Mouse (Mus musculus) heart, embryonic 10.5 days (tissue): ENCODE data around the gene Tinf2. TPM values are rescaled to one million over a fixed set of nuclear protein-coding genes. Genes with fewer than 3 reads are reported as not detected.

ENCODE experiments used
- DNase-seq: peaks from one replicate; pipeline ENCODE4 v3.0.0-alpha.2; 2017; ENCODE audit warnings: low spot score
- H3K27ac ChIP-seq: fragments of 300-500 bp; sonication (generic); 2 replicates; pipeline ENCODE4 v1.5.1; 2016; ENCODE audit warnings: mild to moderate bottlenecking
- H3K27me3 ChIP-seq: fragments of 300-500 bp; sonication (generic); 2 replicates; pipeline ENCODE4 v1.6.1; 2016; ENCODE audit warnings: mild to moderate bottlenecking; ENCODE audit not compliant: poor library complexity, insufficient read depth, severe bottlenecking
- H3K36me3 ChIP-seq: fragments of 300-500 bp; sonication (generic); 2 replicates; pipeline ENCODE4 v1.6.1; 2016; ENCODE audit warnings: mild to moderate bottlenecking, moderate library complexity
- H3K4me1 ChIP-seq: fragments of 300-500 bp; sonication (generic); 2 replicates; pipeline ENCODE4 v1.6.1; 2016; ENCODE audit warnings: mild to moderate bottlenecking
- H3K4me3 ChIP-seq: fragments of 300-500 bp; sonication (generic); 2 replicates; pipeline ENCODE4 v1.5.1; 2016; ENCODE audit warnings: mild to moderate bottlenecking, moderate library complexity
- H3K9me3 ChIP-seq: fragments of 300-500 bp; sonication (generic); 2 replicates; pipeline ENCODE4 v1.6.1; 2016; ENCODE audit warnings: mild to moderate bottlenecking, moderate library complexity
- WGBS: fragments of 180-500 bp; shearing (Covaris S2); methylation state at CpG from one replicate; pipeline ENCODE4 v1.1.7; 2016; 5-methylcytosine and 5-hydroxymethylcytosine counted together
- polyA plus RNA-seq: library from polyadenylated mRNA; unstranded; fragments of >200 nt; fragmentation: Nextera tagmentation; extraction: Ambion mirVana; gene quantifications from 2 replicates; pipeline ENCODE4 v1.2.1, GENCODE M21; 2016

Gene Tinf2
- polyA plus RNA-seq, 1 experiment from 2014 or later, result 50.4 TPM

DNA sequence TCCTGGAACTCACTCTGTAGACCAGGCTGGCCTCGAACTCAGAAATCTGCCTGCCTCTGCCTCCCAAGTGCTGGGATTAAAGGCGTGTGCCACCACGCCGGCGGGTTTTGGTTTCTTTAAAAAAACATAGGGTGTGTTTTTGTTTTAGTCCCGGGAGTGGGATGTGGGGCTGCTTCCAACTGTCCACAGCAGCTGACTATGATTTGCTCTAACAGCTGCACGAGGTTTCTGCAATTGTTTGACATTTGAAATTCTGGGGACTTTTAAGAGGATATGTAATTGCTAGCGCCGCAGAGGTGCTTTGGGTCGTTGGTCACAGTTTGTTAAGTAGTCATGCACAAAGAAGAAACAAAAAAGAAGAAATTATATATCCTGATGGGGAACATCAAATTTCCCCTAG lies 7.8 kb upstream of the Tinf2 start:
- no peaks in the 10 kb centered on the region for H3K36me3 ChIP-seq
- H3K9me3 ChIP-seq, result no peaks in the 10 kb centered on the region
- no peak overlapping the region for H3K27ac ChIP-seq
- no peak overlapping the region for H3K4me3 ChIP-seq
- no peaks in the 10 kb centered on the region for H3K27me3 ChIP-seq
- no peak for DNase-seq
- WGBS, result 76% methylated on average over 10 of the region's 10 CpGs
- no peaks in the 10 kb centered on the region for H3K4me1 ChIP-seq

- H3K9me3 ChIP-seq, result no peaks in the 10 kb centered on the region
- 21% methylated on average over 3 of the region's 3 CpGs for WGBS
- DNase-seq, result no peak
- peak overlapping the region; percentile 92 for H3K4me3 ChIP-seq
- peaks cover 9% of the 10 kb centered on the region for H3K4me1 ChIP-seq
- H3K36me3 ChIP-seq, result peaks cover 32% of the 10 kb centered on the region
- no peaks in the 10 kb centered on the region for H3K27me3 ChIP-seq
- peak overlapping the region; percentile 93 for H3K27ac ChIP-seq
These were observed 486 bp upstream of the Tinf2 start for GRCm38 (mm10) chr14:55682118-55682493.

DNA sequence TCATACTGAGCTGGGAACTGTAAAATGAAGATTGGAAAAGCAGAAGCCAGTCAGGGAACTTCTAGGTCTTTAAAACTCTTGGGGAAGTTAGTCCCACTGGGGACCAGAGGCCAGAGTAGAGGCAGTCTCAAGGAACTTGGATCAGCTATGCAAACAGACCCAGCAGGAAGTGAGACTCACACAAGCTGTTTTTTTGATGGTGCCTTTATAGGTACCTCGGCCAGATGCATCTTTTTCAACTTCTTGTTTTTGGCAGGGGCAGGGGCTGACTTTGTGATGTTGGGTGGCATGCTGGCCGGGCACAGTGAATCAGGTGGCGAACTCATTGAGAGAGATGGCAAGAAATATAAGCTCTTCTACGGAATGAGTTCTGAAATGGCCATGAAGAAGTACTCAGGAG lies 4.0 kb downstream of the Tinf2 start:
- Histone ChIP-seq H3K9me3 (no peaks in the 10 kb centered on the region), H3K4me1 (peaks cover 12% of the 10 kb centered on the region), H3K36me3 (peaks cover 57% of the 10 kb centered on the region), H3K4me3 (no peak overlapping the region), H3K27me3 (no peaks in the 10 kb centered on the region), H3K27ac (no peak overlapping the region)
- WGBS, result 85% methylated on average over 4 of the region's 4 CpGs
- DNase-seq, result no peak

GRCm38 (mm10) chr14:55672741-55673060 lies 8.9 kb downstream of the Tinf2 start:
- Histone ChIP-seq H3K4me3 (peak overlapping the region; percentile 83), H3K27me3 (no peaks in the 10 kb centered on the region), H3K36me3 (peaks cover 39% of the 10 kb centered on the region), H3K27ac (peak overlapping the region; percentile 98), H3K9me3 (no peaks in the 10 kb centered on the region), H3K4me1 (peaks cover 20% of the 10 kb centered on the region)
- no peak for DNase-seq
- 75% methylated on average over 7 of the region's 7 CpGs for WGBS

- H3K9me3 ChIP-seq, result no peaks in the 10 kb centered on the region
- H3K4me1 ChIP-seq, result peaks cover 20% of the 10 kb centered on the region
- 1% methylated on average over 38 of the region's 38 CpGs for WGBS
- peak; percentile 99 for DNase-seq
- H3K27ac ChIP-seq, result peak within 1 kb of the TSS; percentile 98
- peak within 1 kb of the TSS; percentile 83 for H3K4me3 ChIP-seq
- H3K36me3 ChIP-seq, result peaks cover 33% of the 10 kb centered on the region
- no peaks in the 10 kb centered on the region for H3K27me3 ChIP-seq
These were observed 9.5 kb downstream of the Tinf2 start, which contains the start of the genes Gmpr2 and Nedd8 for GRCm38 (mm10) chr14:55671833-55672740. Gmpr2 (plus strand) TSS chr14:55671941. Nedd8 (minus strand) TSS chr14:55672124.

GRCm38 (mm10) chr14:55671486-55671832 lies 10.2 kb downstream of the Tinf2 start:
- Histone ChIP-seq H3K27me3 (no peaks in the 10 kb centered on the region), H3K27ac (peak overlapping the region; percentile 98), H3K36me3 (peaks cover 31% of the 10 kb centered on the region), H3K9me3 (no peaks in the 10 kb centered on the region), H3K4me3 (peak overlapping the region; percentile 83), H3K4me1 (peaks cover 20% of the 10 kb centered on the region)
- DNase-seq, result no peak
- WGBS, result 0% methylated on average over 12 of the region's 12 CpGs

- WGBS, result 50% methylated on average over 2 of the region's 2 CpGs
- peak overlapping the region; percentile 80 for H3K4me3 ChIP-seq
- peaks cover 44% of the 10 kb centered on the region for H3K36me3 ChIP-seq
- H3K27me3 ChIP-seq, result no peaks in the 10 kb centered on the region
- peaks cover 12% of the 10 kb centered on the region; the same call in 1 of the 2 replicates for H3K4me1 ChIP-seq
- H3K27ac ChIP-seq, result no peak overlapping the region
- H3K9me3 ChIP-seq, result no peaks in the 10 kb centered on the region
- DNase-seq, result no peak
These were observed 21.0 kb downstream of the Tinf2 start for GRCm38 (mm10) chr14:55660636-55661035.

DNA sequence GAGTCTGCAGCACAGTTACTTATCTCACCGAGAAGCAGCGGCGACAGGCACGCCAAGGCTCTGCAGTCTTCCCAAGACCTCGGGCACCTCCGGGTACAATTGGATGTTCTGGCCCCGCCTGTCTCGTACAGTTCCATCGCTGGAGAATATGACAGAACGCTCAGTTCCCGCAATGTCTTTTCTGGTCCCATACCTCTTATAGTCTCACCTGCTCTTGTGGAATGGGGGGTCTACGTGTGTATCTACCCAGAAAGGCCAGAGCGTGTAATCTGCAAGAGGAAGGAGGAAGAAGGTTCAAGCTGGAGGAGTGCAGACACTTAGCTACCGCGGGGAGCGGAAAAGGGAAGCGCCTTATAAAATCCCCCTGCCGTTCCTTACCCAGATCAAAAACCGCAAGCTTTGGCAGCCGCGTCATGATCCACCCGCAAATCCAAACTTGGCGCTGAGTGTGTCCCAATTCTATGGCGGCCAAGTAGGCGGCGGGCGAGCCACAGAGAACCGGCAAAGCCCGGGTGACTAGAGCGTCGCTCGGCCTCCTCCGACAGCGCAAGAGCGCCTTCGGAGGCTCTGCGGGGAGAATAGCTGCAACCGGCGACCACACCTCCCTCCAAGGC lies 21.6 kb downstream of the Tinf2 start, which contains the start of gene Mdp1:
Gene Mdp1 (minus strand): TSS at position 549 of the 614 bp plus-strand sequence.
- Histone ChIP-seq H3K27ac (peak within 1 kb of the TSS; percentile 92), H3K27me3 (no peaks in the 10 kb centered on the region), H3K9me3 (no peaks in the 10 kb centered on the region), H3K36me3 (peaks cover 42% of the 10 kb centered on the region), H3K4me1 (peaks cover 12% of the 10 kb centered on the region; the same call in 1 of the 2 replicates), H3K4me3 (peak within 1 kb of the TSS; percentile 80)
- DNase-seq, result peak; percentile 92
- under 1% methylated on average over 39 of the region's 39 CpGs for WGBS

DNA sequence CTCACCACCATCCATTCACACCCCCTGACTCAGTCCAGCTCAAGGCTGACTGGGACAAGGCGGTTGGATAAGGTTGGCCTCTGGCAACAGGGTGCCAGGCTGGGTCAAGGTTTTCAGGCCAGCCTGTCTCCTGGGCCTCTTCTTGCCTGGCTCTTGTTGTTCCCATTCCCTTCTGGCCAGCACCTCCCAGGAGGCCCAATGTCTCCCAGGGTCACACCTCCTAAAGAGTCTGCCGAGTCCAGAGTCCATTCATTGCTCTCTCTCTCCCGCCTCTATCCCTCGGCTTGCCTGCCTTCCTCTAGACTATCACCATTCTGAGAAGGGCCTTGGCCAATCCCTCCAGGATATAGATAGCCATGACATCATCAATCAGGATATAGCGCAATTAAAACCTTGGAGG lies 23.6 kb downstream of the Tinf2 start:
- Histone ChIP-seq H3K27ac (peak overlapping the region; percentile 80), H3K36me3 (peaks cover 32% of the 10 kb centered on the region)
- WGBS, result 87% methylated on average over 5 of the region's 5 CpGs

GRCm38 (mm10) chr14:55656935-55657334 lies 24.7 kb downstream of the Tinf2 start:
- peaks cover 12% of the 10 kb centered on the region; the same call in 1 of the 2 replicates for H3K4me1 ChIP-seq
- H3K27me3 ChIP-seq, result no peaks in the 10 kb centered on the region
- H3K27ac ChIP-seq, result peak overlapping the region; percentile 80
- H3K4me3 ChIP-seq, result peak overlapping the region; percentile 12; the same call in 1 of the 2 replicates
- H3K9me3 ChIP-seq, result no peaks in the 10 kb centered on the region
- no peak for DNase-seq
- 60% methylated on average over 3 of the region's 3 CpGs for WGBS
- peaks cover 22% of the 10 kb centered on the region for H3K36me3 ChIP-seq

More for the DNA sequence above, 23.6 kb downstream of the Tinf2 start:
- Histone ChIP-seq H3K27me3 (no peaks in the 10 kb centered on the region), H3K4me3 (no peak overlapping the region), H3K4me1 (peaks cover 12% of the 10 kb centered on the region; the same call in 1 of the 2 replicates), H3K9me3 (no peaks in the 10 kb centered on the region)
- DNase-seq, result no peak

- DNase-seq, result no peak
- WGBS, result 72% methylated on average over 7 of the region's 7 CpGs
- Histone ChIP-seq H3K4me1 (no peaks in the 10 kb centered on the region), H3K4me3 (no peak overlapping the region), H3K27ac (no peak overlapping the region), H3K9me3 (no peaks in the 10 kb centered on the region), H3K36me3 (peaks cover 7% of the 10 kb centered on the region), H3K27me3 (no peaks in the 10 kb centered on the region)
These were observed 30.1 kb downstream of the Tinf2 start for GRCm38 (mm10) chr14:55651528-55651927.

DNA sequence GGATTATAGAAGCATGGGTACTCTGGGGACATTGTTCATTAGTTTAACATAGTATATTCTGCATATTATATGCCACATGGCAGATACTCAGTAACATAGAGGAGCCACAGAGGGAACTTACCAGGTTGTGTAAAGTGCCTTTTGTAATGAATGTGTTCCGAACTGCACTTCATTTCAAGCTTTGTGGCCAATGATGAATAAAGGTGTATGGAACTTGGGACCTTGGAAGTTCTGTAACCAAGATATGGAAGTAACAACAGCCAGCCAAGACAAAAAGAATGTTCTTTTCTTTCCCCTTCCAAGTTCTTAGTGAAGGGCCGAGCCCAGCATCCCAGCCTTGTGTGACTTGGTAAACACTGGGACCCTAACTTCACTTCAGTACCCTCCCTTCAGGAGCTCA lies 31.7 kb downstream of the Tinf2 start, which contains the start of gene Tssk4:
Gene Tssk4 (plus strand): TSS at position 301 of the 400 bp plus-strand sequence.
- peaks cover 7% of the 10 kb centered on the region for H3K4me1 ChIP-seq
- H3K27ac ChIP-seq, result no peak within 1 kb of the TSS
- 89% methylated on average over 2 of the region's 2 CpGs for whole genome bisulfite sequencing
- H3K4me3 ChIP-seq, result no peak within 1 kb of the TSS
- no peaks in the 10 kb centered on the region for H3K27me3 ChIP-seq
- no peaks in the 10 kb centered on the region for H3K9me3 ChIP-seq
- peaks cover 17% of the 10 kb centered on the region for H3K36me3 ChIP-seq
- DNase-seq, result no peak

GRCm38 (mm10) chr14:55644261-55644888 lies 37.2 kb downstream of the Tinf2 start:
- H3K4me3 ChIP-seq, result peak overlapping the region; percentile 99
- H3K27ac ChIP-seq, result peak overlapping the region; percentile 100
- peaks cover 20% of the 10 kb centered on the region for H3K4me1 ChIP-seq
- peaks cover 41% of the 10 kb centered on the region for H3K36me3 ChIP-seq
- no peaks in the 10 kb centered on the region for H3K27me3 ChIP-seq
- DNase-seq, result no peak
- H3K9me3 ChIP-seq, result no peaks in the 10 kb centered on the region
- WGBS, result 33% methylated on average over 17 of the region's 17 CpGs
